In the genomic region with DNA sequence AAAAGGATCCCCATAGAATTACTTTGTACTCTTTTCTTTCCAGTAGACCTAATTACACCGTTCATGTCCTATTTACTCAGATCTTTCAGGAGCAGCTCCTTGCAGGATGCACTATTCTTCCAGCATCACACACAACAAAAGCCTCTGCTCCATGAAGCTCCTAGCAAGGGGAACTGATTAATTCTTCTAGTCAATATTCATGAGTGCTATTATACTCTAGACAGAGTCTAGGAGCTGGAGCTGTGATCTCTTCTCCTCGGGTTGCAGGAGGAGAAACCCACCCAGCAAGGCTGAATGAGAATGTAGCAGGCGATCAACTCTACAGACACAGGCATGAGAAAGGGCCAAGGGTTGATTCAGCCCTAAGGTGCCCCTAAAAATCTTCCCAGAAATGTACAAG, we compare ENCODE assay signal across 27 mouse cellular contexts. TPM values are rescaled to one million over a fixed set of nuclear protein-coding genes. Genes with fewer than 3 reads are reported as not detected.
"Had no signal": no experiment of that assay in that cellular context is flagged by ENCODE, and none has a peak within 500 bp of the region (broad histone marks: within the 10 kb centered on the region; RNA-seq: fewer than 3 reads in every experiment).

No protein-coding gene starts in this region.

- H3K4me3 ChIP-seq: layer of hippocampus, adult 2 months; left cerebral cortex, adult 2 months; limb, embryonic 12.5 days; limb, embryonic 15.5 days; lung, embryonic 15.5 days; megakaryocyte, embryonic 14.5 days; myocyte had no signal

- ATAC-seq: liver, postnatal 0 days; midbrain, embryonic 16.5 days had no signal

- H3K36me3 ChIP-seq: limb, embryonic 12.5 days; limb, embryonic 15.5 days; lung, embryonic 15.5 days had no signal

- H3K27ac ChIP-seq: kidney, postnatal 0 days; layer of hippocampus, adult 2 months; left cerebral cortex, adult 2 months; limb, embryonic 12.5 days; limb, embryonic 15.5 days; liver, embryonic 14.5 days; lung, embryonic 15.5 days; stomach, postnatal 0 days had no signal

- H3K27me3 ChIP-seq: limb, embryonic 12.5 days; limb, embryonic 15.5 days; lung, embryonic 15.5 days; megakaryocyte, embryonic 14.5 days had no signal

- H3K4me2 ChIP-seq: limb, embryonic 12.5 days; limb, embryonic 15.5 days; liver, embryonic 11.5 days; lung, embryonic 15.5 days had no signal

- H3K4me1 ChIP-seq: limb, embryonic 12.5 days; limb, embryonic 15.5 days; lung, embryonic 15.5 days; megakaryocyte, embryonic 14.5 days had no signal

- H3K9me3 ChIP-seq: limb, embryonic 12.5 days; limb, embryonic 15.5 days; lung, embryonic 15.5 days had no signal

- DNase-seq: kidney, adult 2 months; kidney, postnatal 25 days; layer of hippocampus, adult 9-11 months; layer of hippocampus, postnatal 36 days; left cerebral cortex, postnatal 4 days; liver, postnatal 0 days; lung, postnatal 10 days; lung, postnatal 36 days; right cerebral cortex, adult 18-20 months; right cerebral cortex, postnatal 14 days; right cerebral cortex, postnatal 4 days; thymus, adult 2 months; thymus, postnatal 14 days; thymus, postnatal 4 days had no signal

- H3K9ac ChIP-seq: limb, embryonic 12.5 days; limb, embryonic 15.5 days; liver, embryonic 14.5 days; liver, postnatal 0 days; lung, embryonic 15.5 days had no signal

RNA-seq across cellular contexts. Expression of gene Grik1, which starts 40.2 kb away (rescaled TPM):
- total RNA-seq: monocyte, adult 5-6 weeks had no signal
- polyA plus RNA-seq: liver, postnatal 0 days; myocyte had no signal
